Mouse (Mus musculus) testis, postnatal 14 days (tissue): ENCODE data around the gene Kif6.

Source experiments
- DNase-seq: peaks from one replicate; pipeline ENCODE4 v3.0.0; 2021; ENCODE audit warnings: low spot score

Gene Kif6

GRCm38 (mm10) chr17:49666728-49667127 lies 51.8 kb downstream of the Kif6 start:
- DNase-seq = no peak

DNA sequence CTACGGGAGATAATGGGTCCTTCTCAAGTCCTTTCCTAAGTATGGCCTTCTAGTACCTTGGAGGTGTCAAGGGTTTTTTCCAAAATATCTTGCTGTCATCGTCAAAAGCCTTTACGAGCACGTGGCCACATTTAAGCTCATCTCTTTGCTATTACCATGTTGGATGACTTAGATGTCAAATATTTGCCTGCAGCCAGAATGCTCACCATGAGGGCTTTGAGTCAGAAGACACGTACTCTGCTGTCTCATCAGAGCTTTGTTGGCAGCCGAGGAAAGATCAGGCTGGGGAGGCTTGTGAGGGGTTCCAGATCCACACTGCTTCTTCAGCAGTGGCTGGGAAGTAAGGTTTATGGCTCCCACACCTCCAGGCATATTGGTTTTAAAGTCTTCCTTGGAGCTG lies 53.4 kb downstream of the Kif6 start:
- no peak for DNase-seq

DNA sequence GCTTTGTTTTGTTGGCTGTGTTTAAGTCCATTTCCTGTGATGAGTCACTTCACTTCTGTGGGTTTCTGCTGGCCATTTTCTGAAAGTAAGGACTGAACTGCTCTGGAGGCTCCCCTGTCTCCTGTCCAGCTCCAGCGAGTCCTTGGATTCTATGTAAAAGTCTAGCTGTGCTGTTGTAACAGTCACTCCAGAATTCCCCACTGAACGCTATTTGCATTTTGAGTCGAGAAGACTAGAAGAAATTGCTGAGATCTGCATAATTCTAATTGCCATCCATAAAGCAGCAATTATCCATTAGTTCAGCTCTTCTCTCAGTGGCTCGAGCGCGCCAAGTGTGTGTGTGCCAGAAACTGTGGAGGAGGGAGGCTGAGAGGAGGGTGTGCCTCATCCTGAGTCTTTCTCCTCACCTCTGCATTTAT lies 57.0 kb downstream of the Kif6 start:
- no peak for DNase-seq

- no peak for DNase-seq
Measured at GRCm38 (mm10) chr17:49672421-49672820, 57.5 kb downstream of the Kif6 start.

DNA sequence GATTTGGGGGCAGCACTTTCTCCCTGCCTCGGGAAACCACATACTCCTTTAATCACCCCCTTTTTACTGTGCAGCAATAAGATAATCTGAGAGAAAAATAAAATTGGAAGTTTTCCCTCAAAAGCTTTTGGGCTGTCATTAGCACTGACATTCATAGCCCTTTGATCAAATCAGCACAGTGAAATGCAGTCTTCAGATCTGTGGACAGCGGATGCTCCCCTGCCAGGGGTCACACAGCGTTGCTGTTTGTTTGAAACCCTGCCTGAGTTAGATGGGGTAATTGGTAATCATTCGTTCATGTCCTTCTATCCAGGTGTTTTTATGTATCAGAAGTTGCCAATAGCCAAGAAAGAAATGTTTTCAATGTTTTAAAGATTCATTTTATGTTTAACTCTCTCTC lies 60.7 kb downstream of the Kif6 start:
- DNase-seq = no peak

DNA sequence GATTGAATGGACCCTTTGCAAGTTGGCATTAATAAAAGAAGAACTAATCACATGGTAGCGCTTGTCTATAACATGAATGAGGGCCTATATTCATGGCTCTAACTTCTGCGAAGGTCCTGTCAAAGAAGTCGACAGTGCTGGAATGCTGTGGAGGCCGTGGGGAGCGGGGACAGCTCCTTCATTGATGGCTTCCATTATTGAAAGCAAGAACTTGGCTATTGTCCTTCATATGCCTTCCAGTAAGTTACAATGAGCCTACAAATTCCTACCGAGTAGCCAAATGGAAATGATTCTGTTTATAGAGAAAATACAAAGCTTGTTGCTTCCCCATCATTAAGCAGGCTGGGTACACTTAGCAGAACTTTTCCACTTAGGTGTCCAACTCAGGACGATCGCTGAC lies 66.5 kb downstream of the Kif6 start:
- DNase-seq = no peak

DNA sequence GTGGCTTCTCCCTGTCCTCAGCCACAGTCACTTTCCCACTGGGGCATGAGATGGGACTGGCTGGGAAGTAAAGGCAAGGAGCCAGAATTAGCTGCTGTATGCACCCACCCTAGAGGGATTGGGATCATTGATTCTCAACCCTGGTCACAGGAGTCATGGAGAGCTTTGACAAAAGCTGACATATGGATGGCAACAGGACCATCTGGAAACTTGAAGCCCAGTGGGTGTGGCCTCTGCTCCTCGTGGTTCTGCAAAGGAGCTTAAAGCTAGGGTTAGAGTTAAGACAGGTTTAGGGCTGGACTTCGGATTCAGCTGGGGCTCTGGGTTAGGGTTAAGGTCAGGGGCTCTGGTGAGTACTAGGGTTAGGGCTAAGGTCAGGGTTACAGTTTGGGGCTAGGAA lies 69.2 kb downstream of the Kif6 start:
- no peak for DNase-seq

GRCm38 (mm10) chr17:49690607-49691454 lies 75.9 kb downstream of the Kif6 start:
- no peak for DNase-seq

DNA sequence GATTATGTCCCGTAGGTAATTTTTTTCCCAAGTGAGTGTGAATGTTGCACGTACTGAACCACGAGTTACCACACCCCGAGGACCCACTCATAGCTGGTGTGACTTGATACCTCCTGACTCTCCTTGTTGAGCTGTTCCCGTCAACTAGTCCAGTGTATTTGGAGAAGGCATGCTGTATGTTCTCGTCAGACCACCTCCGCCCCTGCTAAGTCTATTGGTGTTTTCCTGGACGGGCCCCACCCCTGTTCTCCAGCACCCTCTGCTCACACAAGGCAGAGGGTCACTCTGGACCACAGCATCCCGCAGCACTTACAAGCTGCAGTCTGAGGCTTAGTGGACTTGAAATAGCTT lies 76.5 kb downstream of the Kif6 start:
- no peak for DNase-seq

GRCm38 (mm10) chr17:49693206-49693605 lies 78.3 kb downstream of the Kif6 start:
- DNase-seq = no peak

DNA sequence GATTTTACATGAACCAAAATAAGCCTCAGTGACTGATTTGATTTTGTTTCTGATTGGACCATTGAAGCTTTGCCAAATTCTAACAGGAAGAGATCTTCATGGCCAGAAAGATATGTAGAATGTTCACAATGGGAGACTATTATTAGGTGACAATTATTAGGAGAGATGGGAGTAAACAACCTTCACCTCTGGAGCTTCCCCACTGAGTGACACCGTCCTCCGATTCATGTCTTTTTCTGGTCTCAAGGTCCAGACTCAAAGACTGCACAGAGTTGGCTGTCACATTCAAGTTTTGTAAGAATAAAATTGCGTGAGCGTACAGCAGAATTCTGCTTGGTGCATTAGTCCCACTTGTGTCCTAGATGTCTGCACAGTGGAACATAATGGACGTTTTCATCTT lies 82.3 kb downstream of the Kif6 start:
- DNase-seq = no peak

GRCm38 (mm10) chr17:49703492-49704249 lies 88.7 kb downstream of the Kif6 start:
- DNase-seq = no peak

- DNase-seq = no peak
Measured at GRCm38 (mm10) chr17:49709192-49709591, 94.3 kb downstream of the Kif6 start.

DNA sequence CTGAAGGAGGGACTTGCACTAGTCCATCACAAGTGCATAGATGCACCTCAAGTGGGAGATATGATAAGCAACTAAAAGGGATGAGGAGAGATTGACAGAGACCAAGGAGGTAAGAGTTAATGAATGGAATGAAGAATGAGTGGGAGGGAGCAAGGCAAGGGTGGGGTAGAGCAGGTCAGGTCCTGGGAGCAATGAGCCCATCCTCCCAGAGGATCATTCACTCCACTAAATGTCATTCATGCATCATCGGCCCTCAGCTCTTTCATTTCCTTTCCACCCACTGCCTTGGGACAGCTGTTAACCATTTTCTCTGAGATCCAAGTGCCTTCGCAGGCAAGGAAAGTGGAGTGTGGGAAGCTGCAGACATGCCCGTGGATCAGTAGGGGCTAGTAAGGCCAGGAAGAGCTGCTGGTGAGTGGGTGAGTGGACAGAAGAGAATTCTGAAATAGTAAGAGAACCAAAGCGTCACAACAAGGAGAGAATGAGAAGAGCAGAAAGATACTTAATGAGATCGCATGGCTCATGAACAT lies 95.2 kb downstream of the Kif6 start:
- no peak for DNase-seq

- no peak for DNase-seq
Measured at GRCm38 (mm10) chr17:49726206-49726605, 111.3 kb downstream of the Kif6 start.

- DNase-seq = no peak
Measured at GRCm38 (mm10) chr17:49726976-49727375, 112.0 kb downstream of the Kif6 start.

GRCm38 (mm10) chr17:49727428-49728045 lies 112.6 kb downstream of the Kif6 start:
- DNase-seq = no peak

DNA sequence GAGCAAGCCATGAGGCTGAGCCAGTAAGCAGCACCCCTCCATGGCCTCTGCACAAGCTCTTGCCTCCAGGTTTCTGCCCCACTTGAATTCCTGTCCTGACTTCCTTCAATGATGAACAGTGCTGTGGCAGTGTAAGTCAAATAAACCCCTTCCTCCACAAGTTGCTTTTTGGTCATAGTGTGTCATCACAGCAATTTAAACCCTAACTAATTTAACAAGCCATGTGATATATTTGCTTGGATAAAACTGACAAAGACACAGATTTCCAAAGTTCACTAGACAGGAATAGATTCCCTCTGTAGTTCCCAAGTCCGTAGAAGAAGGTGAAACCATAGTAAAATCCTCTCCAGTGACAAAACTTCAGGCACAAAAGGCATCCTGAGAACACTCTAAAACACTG lies 114.9 kb downstream of the Kif6 start:
- DNase-seq = no peak

- DNase-seq = no peak
Measured at GRCm38 (mm10) chr17:49732706-49733105, 117.8 kb downstream of the Kif6 start.

DNA sequence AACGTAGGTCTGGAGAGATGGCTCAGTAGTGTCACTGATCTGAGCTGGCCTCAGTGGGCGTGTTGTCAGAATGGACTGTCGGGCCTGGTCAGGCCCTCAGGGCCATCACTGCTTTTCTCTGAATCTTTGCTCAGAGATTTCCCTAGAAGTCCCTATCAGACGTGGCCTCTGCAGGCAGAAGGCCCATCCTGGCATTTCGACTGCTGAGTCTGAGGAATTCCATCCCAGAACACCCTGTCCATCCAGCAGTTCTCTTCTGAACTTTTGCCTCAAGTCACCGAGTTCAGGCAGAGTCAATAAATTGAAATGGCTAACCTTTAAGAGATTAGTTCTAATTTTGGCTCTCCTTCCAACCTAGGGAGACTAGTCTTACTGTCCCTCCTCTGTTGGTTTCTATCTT lies 119.1 kb downstream of the Kif6 start:
- DNase-seq = no peak

- DNase-seq = no peak
Measured at GRCm38 (mm10) chr17:49734776-49735175, 119.8 kb downstream of the Kif6 start.

- no peak for DNase-seq
Measured at GRCm38 (mm10) chr17:49736364-49736763, 121.4 kb downstream of the Kif6 start.
